Mouse (Mus musculus): ENCODE measurements around the gene St8sia1. TPM values are rescaled to one million over a fixed set of nuclear protein-coding genes. Genes with fewer than 3 reads are reported as not detected.

The St8sia1 gene
- polyA plus RNA-seq, 1 experiment from 2014 or later = 4.2 TPM

GRCm38 (mm10) chr6:142845066-142845465, 119.2 kb downstream of the St8sia1 start:
- H3K27ac ChIP-seq (ENCODE audit: low read length) = no peak overlapping the region
- 86% methylated on average over 4 of the region's 4 CpGs for WGBS
- H3K9me3 ChIP-seq (ENCODE audit: low read length) = no peaks in the 10 kb centered on the region
- ATAC-seq (ENCODE audit: low FRiP score, low TSS enrichment) = no peak
- H3K9ac ChIP-seq (replicated peaks; ENCODE audit: low read length) = no peak overlapping the region
- H3K27me3 ChIP-seq (ENCODE audit: insufficient read depth, low read length) = no peaks in the 10 kb centered on the region
- H3K36me3 ChIP-seq (ENCODE audit: insufficient read depth, low read length) = no peaks in the 10 kb centered on the region
- H3K4me1 ChIP-seq (ENCODE audit: insufficient read depth, low read length) = no peaks in the 10 kb centered on the region
- no peak overlapping the region for H3K4me3 ChIP-seq (ENCODE audit: low read length)
- H3K4me2 ChIP-seq (replicated peaks; ENCODE audit: low read depth, low read length) = no peak overlapping the region

DNA sequence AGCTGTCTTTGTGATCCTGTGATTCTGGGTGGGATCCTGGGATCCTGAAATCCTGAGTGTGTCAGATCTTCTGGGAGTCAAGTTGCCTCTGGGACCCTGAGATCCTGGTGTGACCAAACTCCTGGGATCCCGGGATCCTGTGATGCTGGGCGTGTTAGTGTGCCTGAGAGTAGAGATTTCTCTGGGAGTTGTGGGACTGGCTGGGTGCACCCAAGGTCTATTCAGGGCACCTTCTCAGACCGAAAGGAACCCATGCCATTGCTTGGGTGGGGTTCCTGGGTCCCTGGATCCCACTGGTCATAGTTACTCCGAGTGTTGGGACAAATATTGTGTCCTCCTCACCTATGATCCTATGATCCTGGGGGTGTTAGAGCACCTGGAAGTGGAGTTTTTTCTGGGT, 120.2 kb downstream of the St8sia1 start:
- H3K4me2 ChIP-seq (replicated peaks; ENCODE audit: low read depth, low read length) = no peak overlapping the region
- WGBS = 83% methylated on average over 4 of the region's 4 CpGs
- no peak overlapping the region for H3K27ac ChIP-seq (ENCODE audit: low read length)
- no peaks in the 10 kb centered on the region for H3K9me3 ChIP-seq (ENCODE audit: low read length)
- no peaks in the 10 kb centered on the region for H3K36me3 ChIP-seq (ENCODE audit: insufficient read depth, low read length)
- no peak overlapping the region for H3K9ac ChIP-seq (replicated peaks; ENCODE audit: low read length)
- H3K27me3 ChIP-seq (ENCODE audit: insufficient read depth, low read length) = no peaks in the 10 kb centered on the region
- no peak overlapping the region for H3K4me3 ChIP-seq (ENCODE audit: low read length)
- no peaks in the 10 kb centered on the region for H3K4me1 ChIP-seq (ENCODE audit: insufficient read depth, low read length)
- no peak for ATAC-seq (ENCODE audit: low FRiP score, low TSS enrichment)

GRCm38 (mm10) chr6:142838501-142838900, 125.8 kb downstream of the St8sia1 start:
- H3K4me3 ChIP-seq (ENCODE audit: low read length) = no peak overlapping the region
- H3K9me3 ChIP-seq (ENCODE audit: low read length) = no peaks in the 10 kb centered on the region
- ATAC-seq (ENCODE audit: low FRiP score, low TSS enrichment) = no peak
- WGBS = 100% methylated on average over 1 of the region's 1 CpGs
- no peak overlapping the region for H3K27ac ChIP-seq (ENCODE audit: low read length)
- H3K9ac ChIP-seq (replicated peaks; ENCODE audit: low read length) = no peak overlapping the region
- no peaks in the 10 kb centered on the region for H3K27me3 ChIP-seq (ENCODE audit: insufficient read depth, low read length)
- H3K4me2 ChIP-seq (replicated peaks; ENCODE audit: low read depth, low read length) = no peak overlapping the region
- no peaks in the 10 kb centered on the region for H3K4me1 ChIP-seq (ENCODE audit: insufficient read depth, low read length)
- no peaks in the 10 kb centered on the region for H3K36me3 ChIP-seq (ENCODE audit: insufficient read depth, low read length)

- ATAC-seq (ENCODE audit: low FRiP score, low TSS enrichment) = no peak
- H3K27ac ChIP-seq (ENCODE audit: low read length) = no peak overlapping the region
- H3K36me3 ChIP-seq (ENCODE audit: insufficient read depth, low read length) = no peaks in the 10 kb centered on the region
- no peak overlapping the region for H3K4me3 ChIP-seq (ENCODE audit: low read length)
- 84% methylated on average over 9 of the region's 9 CpGs for WGBS
- H3K27me3 ChIP-seq (ENCODE audit: insufficient read depth, low read length) = no peaks in the 10 kb centered on the region
- H3K4me2 ChIP-seq (replicated peaks; ENCODE audit: low read depth, low read length) = no peak overlapping the region
- H3K9ac ChIP-seq (replicated peaks; ENCODE audit: low read length) = no peak overlapping the region
- no peaks in the 10 kb centered on the region for H3K4me1 ChIP-seq (ENCODE audit: insufficient read depth, low read length)
- H3K9me3 ChIP-seq (ENCODE audit: low read length) = no peaks in the 10 kb centered on the region
These were observed 126.9 kb downstream of the St8sia1 start for GRCm38 (mm10) chr6:142837326-142837725.

DNA sequence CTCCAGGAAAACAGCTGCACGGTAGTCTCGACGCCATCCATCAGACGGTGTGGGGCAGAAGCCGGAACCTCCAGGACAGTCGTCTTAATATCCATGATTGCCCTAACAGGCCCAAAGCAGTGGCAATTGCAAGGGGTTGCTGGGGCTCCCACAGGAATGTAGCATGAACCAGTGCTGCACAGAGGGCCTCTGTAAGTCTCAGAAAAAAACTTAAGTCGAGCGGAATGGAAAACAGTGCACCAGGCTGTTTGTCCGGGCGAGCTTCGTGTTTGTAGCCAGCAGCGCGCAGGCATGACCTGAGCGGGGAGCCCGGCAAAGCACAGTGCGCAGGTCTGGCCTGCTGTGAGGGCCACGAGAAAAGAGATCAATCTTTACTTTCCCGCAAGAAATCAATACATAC, 128.5 kb downstream of the St8sia1 start:
- no peak for ATAC-seq (ENCODE audit: low FRiP score, low TSS enrichment)
- no peak overlapping the region for H3K27ac ChIP-seq (ENCODE audit: low read length)
- no peaks in the 10 kb centered on the region for H3K36me3 ChIP-seq (ENCODE audit: insufficient read depth, low read length)

DNA sequence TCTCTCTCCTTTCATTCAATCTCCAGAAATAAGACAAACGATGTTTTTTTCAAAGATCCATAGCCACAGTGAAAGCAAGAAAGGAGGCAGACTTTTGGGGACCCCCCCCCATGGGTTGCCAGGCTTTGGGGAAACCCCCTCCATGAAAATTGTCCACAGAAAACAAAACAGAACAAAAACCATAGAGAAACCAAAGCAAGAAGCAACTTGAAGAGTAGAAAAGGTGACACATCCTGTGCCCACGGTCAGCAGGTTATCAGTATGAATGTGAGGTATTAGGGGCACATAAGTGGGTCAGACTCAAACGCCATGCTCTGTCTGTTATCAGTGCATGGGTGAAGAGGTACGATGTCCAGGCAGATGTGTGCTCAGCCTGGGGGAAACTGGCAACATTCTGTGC, 129.3 kb downstream of the St8sia1 start:
- Histone ChIP-seq H3K27ac (ENCODE audit: low read length) (no peak overlapping the region), H3K36me3 (ENCODE audit: insufficient read depth, low read length) (no peaks in the 10 kb centered on the region), H3K4me3 (ENCODE audit: low read length) (no peak overlapping the region), H3K4me1 (ENCODE audit: insufficient read depth, low read length) (no peaks in the 10 kb centered on the region), H3K9ac (replicated peaks; ENCODE audit: low read length) (no peak overlapping the region), H3K4me2 (replicated peaks; ENCODE audit: low read depth, low read length) (no peak overlapping the region), H3K27me3 (ENCODE audit: insufficient read depth, low read length) (no peaks in the 10 kb centered on the region), H3K9me3 (ENCODE audit: low read length) (no peaks in the 10 kb centered on the region)
- 85% methylated on average over 4 of the region's 4 CpGs for WGBS
- no peak for ATAC-seq (ENCODE audit: low FRiP score, low TSS enrichment)

More for the DNA sequence above, 128.5 kb downstream of the St8sia1 start:
- 68% methylated on average over 18 of the region's 18 CpGs for WGBS
- no peak overlapping the region for H3K4me2 ChIP-seq (replicated peaks; ENCODE audit: low read depth, low read length)
- H3K9ac ChIP-seq (replicated peaks; ENCODE audit: low read length) = no peak overlapping the region
- H3K27me3 ChIP-seq (ENCODE audit: insufficient read depth, low read length) = no peaks in the 10 kb centered on the region
- no peak overlapping the region for H3K4me3 ChIP-seq (ENCODE audit: low read length)
- no peaks in the 10 kb centered on the region for H3K9me3 ChIP-seq (ENCODE audit: low read length)
- no peaks in the 10 kb centered on the region for H3K4me1 ChIP-seq (ENCODE audit: insufficient read depth, low read length)

GRCm38 (mm10) chr6:142831706-142832105, 132.5 kb downstream of the St8sia1 start:
- Histone ChIP-seq H3K9ac (replicated peaks; ENCODE audit: low read length) (no peak overlapping the region), H3K9me3 (ENCODE audit: low read length) (no peaks in the 10 kb centered on the region), H3K36me3 (ENCODE audit: insufficient read depth, low read length) (no peaks in the 10 kb centered on the region), H3K4me2 (replicated peaks; ENCODE audit: low read depth, low read length) (no peak overlapping the region), H3K27me3 (ENCODE audit: insufficient read depth, low read length) (no peaks in the 10 kb centered on the region), H3K4me3 (ENCODE audit: low read length) (no peak overlapping the region), H3K27ac (ENCODE audit: low read length) (no peak overlapping the region), H3K4me1 (ENCODE audit: insufficient read depth, low read length) (no peaks in the 10 kb centered on the region)
- ATAC-seq (ENCODE audit: low FRiP score, low TSS enrichment) = no peak
- 82% methylated on average over 3 of the region's 3 CpGs for WGBS

- no peaks in the 10 kb centered on the region for H3K27me3 ChIP-seq (ENCODE audit: insufficient read depth, low read length)
- H3K27ac ChIP-seq (ENCODE audit: low read length) = no peak overlapping the region
- 41% methylated on average over 8 of the region's 8 CpGs for WGBS
- H3K4me3 ChIP-seq (ENCODE audit: low read length) = no peak overlapping the region
- no peak overlapping the region for H3K9ac ChIP-seq (replicated peaks; ENCODE audit: low read length)
- H3K9me3 ChIP-seq (ENCODE audit: low read length) = no peaks in the 10 kb centered on the region
- no peak overlapping the region for H3K4me2 ChIP-seq (replicated peaks; ENCODE audit: low read depth, low read length)
- no peaks in the 10 kb centered on the region for H3K4me1 ChIP-seq (ENCODE audit: insufficient read depth, low read length)
- no peaks in the 10 kb centered on the region for H3K36me3 ChIP-seq (ENCODE audit: insufficient read depth, low read length)
- ATAC-seq (ENCODE audit: low FRiP score, low TSS enrichment) = no peak
These were observed 133.0 kb downstream of the St8sia1 start for GRCm38 (mm10) chr6:142831243-142831642.

DNA sequence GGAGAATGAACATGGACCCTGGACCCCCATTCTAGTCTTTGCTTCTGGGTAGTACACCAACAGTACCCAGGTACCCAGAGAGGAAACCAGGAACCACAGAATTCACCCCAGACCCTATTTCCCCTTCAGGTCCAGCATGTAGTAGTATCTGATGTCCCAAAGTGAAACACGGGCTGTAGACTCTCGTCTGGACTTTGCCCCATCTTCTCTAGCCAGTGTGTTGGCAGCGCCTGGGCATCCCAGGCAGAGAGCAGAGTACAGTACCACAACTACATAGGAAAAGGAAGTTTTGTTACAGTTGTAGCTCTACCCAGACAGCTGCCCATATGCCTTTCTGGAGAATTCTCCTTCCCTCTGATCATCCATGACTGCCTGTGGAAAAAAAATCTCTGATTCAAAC, 134.0 kb downstream of the St8sia1 start:
- WGBS = 91% methylated on average over 3 of the region's 3 CpGs
- Histone ChIP-seq H3K9ac (replicated peaks; ENCODE audit: low read length) (no peak overlapping the region), H3K4me3 (ENCODE audit: low read length) (no peak overlapping the region), H3K4me2 (replicated peaks; ENCODE audit: low read depth, low read length) (no peak overlapping the region), H3K4me1 (ENCODE audit: insufficient read depth, low read length) (no peaks in the 10 kb centered on the region), H3K9me3 (ENCODE audit: low read length) (no peaks in the 10 kb centered on the region), H3K36me3 (ENCODE audit: insufficient read depth, low read length) (no peaks in the 10 kb centered on the region), H3K27ac (ENCODE audit: low read length) (no peak overlapping the region), H3K27me3 (ENCODE audit: insufficient read depth, low read length) (no peaks in the 10 kb centered on the region)
- no peak for ATAC-seq (ENCODE audit: low FRiP score, low TSS enrichment)

DNA sequence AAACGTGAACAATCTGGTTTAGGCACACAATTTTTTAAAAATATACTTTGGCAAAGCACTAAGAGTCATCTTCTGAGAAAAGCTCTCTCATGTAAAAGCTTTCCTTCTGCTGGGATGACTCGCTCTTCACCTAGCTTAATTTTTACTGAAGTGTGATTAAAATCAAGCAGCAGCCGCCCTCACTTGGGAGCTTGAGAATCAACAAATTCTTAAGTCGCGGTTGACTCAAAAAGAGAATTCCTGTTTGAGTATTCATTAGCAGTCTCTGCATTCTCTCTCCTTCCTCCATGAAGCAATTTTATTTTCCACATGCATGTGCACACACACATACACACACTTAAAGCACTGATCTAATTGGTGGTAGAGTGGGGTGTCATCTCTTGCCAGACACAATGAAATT, 138.8 kb downstream of the St8sia1 start:
- WGBS = 77% methylated on average over 5 of the region's 5 CpGs
- Histone ChIP-seq H3K27ac (ENCODE audit: low read length) (no peak overlapping the region), H3K27me3 (ENCODE audit: insufficient read depth, low read length) (no peaks in the 10 kb centered on the region), H3K4me3 (ENCODE audit: low read length) (no peak overlapping the region), H3K36me3 (ENCODE audit: insufficient read depth, low read length) (no peaks in the 10 kb centered on the region), H3K9ac (replicated peaks; ENCODE audit: low read length) (no peak overlapping the region), H3K4me1 (ENCODE audit: insufficient read depth, low read length) (no peaks in the 10 kb centered on the region), H3K9me3 (ENCODE audit: low read length) (no peaks in the 10 kb centered on the region), H3K4me2 (replicated peaks; ENCODE audit: low read depth, low read length) (no peak overlapping the region)
- no peak for ATAC-seq (ENCODE audit: low FRiP score, low TSS enrichment)

Data from kidney, embryonic 16.5 days (tissue).